Mouse (Mus musculus): Measurements from ENCODE around the gene Cdkn2aip. TPM values are rescaled to one million over a fixed set of nuclear protein-coding genes. Genes with fewer than 3 reads are reported as not detected.
A peak's percentile ranks its signal among the peaks of the same experiment; 100 is the strongest.

The Cdkn2aip gene
- polyA plus RNA-seq, 1 experiment = 40.1 TPM

- Histone ChIP-seq H3K27ac (ENCODE audit: control insufficient read depth, insufficient read depth, low read depth, low read length) (no peak overlapping the region), H3K4me3 (ENCODE audit: control insufficient read depth, low read depth, low read length) (no peak overlapping the region)
These were observed 18.2 kb downstream of the Cdkn2aip start for GRCm38 (mm10) chr8:47695431-47696105.

GRCm38 (mm10) chr8:47693119-47693518 lies 20.6 kb downstream of the Cdkn2aip start:
- H3K27me3 ChIP-seq (ENCODE audit: control insufficient read depth, insufficient read depth, low read length) = no peaks in the 10 kb centered on the region
- TF ChIP-seq CTCF (IDR thresholded peaks at IDR 0.05; ENCODE audit: control insufficient read depth, insufficient read depth, insufficient replicate concordance, low read depth, low read length) (peak; percentile 20; the same call in 1 of the 2 replicates), POLR2A (IDR thresholded peaks at IDR 0.05; ENCODE audit: control insufficient read depth, low read depth, low read length) (no peak)
- H3K27ac ChIP-seq (ENCODE audit: control insufficient read depth, insufficient read depth, low read depth, low read length) = no peak overlapping the region
- H3K4me1 ChIP-seq (ENCODE audit: control insufficient read depth, insufficient read depth, low read length) = peaks cover 11% of the 10 kb centered on the region
- H3K4me3 ChIP-seq (ENCODE audit: control insufficient read depth, low read depth, low read length) = no peak overlapping the region
- H3K36me3 ChIP-seq (ENCODE audit: control insufficient read depth, insufficient read depth, low read length) = no peaks in the 10 kb centered on the region

More at GRCm38 (mm10) chr8:47695431-47696105, 18.2 kb downstream of the Cdkn2aip start:
- no peaks in the 10 kb centered on the region for H3K36me3 ChIP-seq (ENCODE audit: control insufficient read depth, insufficient read depth, low read length)
- no peak for TF ChIP-seq CTCF (IDR thresholded peaks at IDR 0.05; ENCODE audit: control insufficient read depth, insufficient read depth, insufficient replicate concordance, low read depth, low read length)
- no peak for TF ChIP-seq POLR2A (IDR thresholded peaks at IDR 0.05; ENCODE audit: control insufficient read depth, low read depth, low read length)
- H3K27me3 ChIP-seq (ENCODE audit: control insufficient read depth, insufficient read depth, low read length) = no peaks in the 10 kb centered on the region
- H3K4me1 ChIP-seq (ENCODE audit: control insufficient read depth, insufficient read depth, low read length) = peaks cover 9% of the 10 kb centered on the region

GRCm38 (mm10) chr8:47691831-47692230 lies 21.9 kb downstream of the Cdkn2aip start:
- no peaks in the 10 kb centered on the region for H3K36me3 ChIP-seq (ENCODE audit: control insufficient read depth, insufficient read depth, low read length)
- H3K4me3 ChIP-seq (ENCODE audit: control insufficient read depth, low read depth, low read length) = no peak overlapping the region
- no peak for TF ChIP-seq CTCF (IDR thresholded peaks at IDR 0.05; ENCODE audit: control insufficient read depth, insufficient read depth, insufficient replicate concordance, low read depth, low read length)
- no peak for TF ChIP-seq POLR2A (IDR thresholded peaks at IDR 0.05; ENCODE audit: control insufficient read depth, low read depth, low read length)
- H3K27me3 ChIP-seq (ENCODE audit: control insufficient read depth, insufficient read depth, low read length) = no peaks in the 10 kb centered on the region
- H3K27ac ChIP-seq (ENCODE audit: control insufficient read depth, insufficient read depth, low read depth, low read length) = no peak overlapping the region
- H3K4me1 ChIP-seq (ENCODE audit: control insufficient read depth, insufficient read depth, low read length) = peaks cover 11% of the 10 kb centered on the region

- Histone ChIP-seq H3K4me1 (ENCODE audit: control insufficient read depth, insufficient read depth, low read length) (peaks cover 11% of the 10 kb centered on the region), H3K36me3 (ENCODE audit: control insufficient read depth, insufficient read depth, low read length) (no peaks in the 10 kb centered on the region), H3K27me3 (ENCODE audit: control insufficient read depth, insufficient read depth, low read length) (no peaks in the 10 kb centered on the region), H3K27ac (ENCODE audit: control insufficient read depth, insufficient read depth, low read depth, low read length) (no peak overlapping the region), H3K4me3 (ENCODE audit: control insufficient read depth, low read depth, low read length) (no peak overlapping the region; the same call in 1 of the 2 replicates)
- TF ChIP-seq POLR2A (IDR thresholded peaks at IDR 0.05; ENCODE audit: control insufficient read depth, low read depth, low read length) = no peak
- TF ChIP-seq CTCF (IDR thresholded peaks at IDR 0.05; ENCODE audit: control insufficient read depth, insufficient read depth, insufficient replicate concordance, low read depth, low read length) = no peak
These were observed 22.4 kb downstream of the Cdkn2aip start for GRCm38 (mm10) chr8:47691303-47691702.

- Histone ChIP-seq H3K27me3 (ENCODE audit: control insufficient read depth, insufficient read depth, low read length) (no peaks in the 10 kb centered on the region), H3K4me3 (ENCODE audit: control insufficient read depth, low read depth, low read length) (peak overlapping the region; percentile 30), H3K27ac (ENCODE audit: control insufficient read depth, insufficient read depth, low read depth, low read length) (no peak overlapping the region), H3K4me1 (ENCODE audit: control insufficient read depth, insufficient read depth, low read length) (peaks cover 11% of the 10 kb centered on the region), H3K36me3 (ENCODE audit: control insufficient read depth, insufficient read depth, low read length) (no peaks in the 10 kb centered on the region)
- TF ChIP-seq POLR2A (IDR thresholded peaks at IDR 0.05; ENCODE audit: control insufficient read depth, low read depth, low read length) (no peak), CTCF (IDR thresholded peaks at IDR 0.05; ENCODE audit: control insufficient read depth, insufficient read depth, insufficient replicate concordance, low read depth, low read length) (no peak)
These were observed 23.1 kb downstream of the Cdkn2aip start for GRCm38 (mm10) chr8:47690674-47691078.

- TF ChIP-seq CTCF (IDR thresholded peaks at IDR 0.05; ENCODE audit: control insufficient read depth, insufficient read depth, insufficient replicate concordance, low read depth, low read length) = no peak
- TF ChIP-seq POLR2A (IDR thresholded peaks at IDR 0.05; ENCODE audit: control insufficient read depth, low read depth, low read length) = no peak
- Histone ChIP-seq H3K27ac (ENCODE audit: control insufficient read depth, insufficient read depth, low read depth, low read length) (no peak overlapping the region), H3K4me3 (ENCODE audit: control insufficient read depth, low read depth, low read length) (no peak overlapping the region)
These were observed 23.9 kb downstream of the Cdkn2aip start for GRCm38 (mm10) chr8:47689704-47690326.

GRCm38 (mm10) chr8:47684441-47684840 lies 29.3 kb downstream of the Cdkn2aip start:
- H3K4me3 ChIP-seq (ENCODE audit: control insufficient read depth, low read depth, low read length) = no peak overlapping the region
- H3K36me3 ChIP-seq (ENCODE audit: control insufficient read depth, insufficient read depth, low read length) = no peaks in the 10 kb centered on the region
- H3K4me1 ChIP-seq (ENCODE audit: control insufficient read depth, insufficient read depth, low read length) = no peaks in the 10 kb centered on the region
- H3K27ac ChIP-seq (ENCODE audit: control insufficient read depth, insufficient read depth, low read depth, low read length) = no peak overlapping the region
- no peak for TF ChIP-seq POLR2A (IDR thresholded peaks at IDR 0.05; ENCODE audit: control insufficient read depth, low read depth, low read length)
- no peaks in the 10 kb centered on the region for H3K27me3 ChIP-seq (ENCODE audit: control insufficient read depth, insufficient read depth, low read length)

More at GRCm38 (mm10) chr8:47689704-47690326, 23.9 kb downstream of the Cdkn2aip start:
- H3K27me3 ChIP-seq (ENCODE audit: control insufficient read depth, insufficient read depth, low read length) = no peaks in the 10 kb centered on the region
- H3K36me3 ChIP-seq (ENCODE audit: control insufficient read depth, insufficient read depth, low read length) = no peaks in the 10 kb centered on the region
- peaks cover 11% of the 10 kb centered on the region for H3K4me1 ChIP-seq (ENCODE audit: control insufficient read depth, insufficient read depth, low read length)
